Mouse (Mus musculus): ENCODE results near the gene Gm20916. TPM values are rescaled to one million over a fixed set of nuclear protein-coding genes. Genes with fewer than 3 reads are reported as not detected.
"Not testable (repeated sequence)": the region's sequence is repeated elsewhere in the genome, so short reads cannot be mapped to it uniquely, and the experiment has no call there.

Gm20916 gene
- not detected in 2 replicates for total RNA-seq (2014; fragmentation: Nextera tagmentation)
- total RNA-seq (2017), result not detected in 2 replicates
- not detected in 2 replicates for polyA plus RNA-seq (2012)

DNA sequence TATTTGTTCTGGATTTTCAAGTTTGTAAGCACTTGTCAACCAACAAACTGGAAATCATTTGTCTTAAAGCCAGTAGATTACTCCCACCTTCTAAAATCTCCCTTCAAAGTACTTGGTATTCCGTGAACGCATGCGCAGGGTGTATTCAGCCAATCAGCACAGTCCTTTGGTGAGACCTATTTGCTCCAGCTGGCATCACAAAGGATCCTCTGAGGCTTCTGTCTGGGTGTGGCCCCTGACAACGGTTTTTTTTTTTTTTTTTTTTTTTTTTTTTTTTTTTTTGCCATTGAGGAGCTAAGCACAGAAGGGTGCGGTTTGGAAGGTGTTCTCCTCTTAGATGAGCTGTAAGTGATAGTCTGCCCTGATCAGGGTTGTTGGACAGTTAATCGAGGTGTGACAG, at the start of gene Gm20916:
Gene Gm20916, plus strand, starts transcription at position 301 of the 400 bp plus-strand sequence.
- not testable (repeated sequence) for ATAC-seq (ENCODE audit: extremely low read depth, insufficient number of reproducible peaks, low FRiP score, poor library complexity, severe bottlenecking); H3K4me3 ChIP-seq (ENCODE audit: low read depth, low read length); DNase-seq (ENCODE audit: low spot score)

More for the DNA sequence above, at the start of gene Gm20916:
- H3K9me3 ChIP-seq (replicated peaks); H3K4me1 ChIP-seq (ENCODE audit: insufficient read depth, low read depth, low read length); H3K27me3 ChIP-seq (ENCODE audit: insufficient read depth, low read length); H3K36me3 ChIP-seq (replicated peaks): not testable (repeated sequence)

Other genes starting within 250 kb of the Gm20916 start
- not detected in 2 replicates for gene Gm20917, start 168.4 kb upstream of the Gm20916 start, total RNA-seq (2014; fragmentation: Nextera tagmentation)
- gene Gm20917, start 168.4 kb upstream of the Gm20916 start, total RNA-seq (2017), result not detected in 2 replicates
- not detected in 2 replicates for gene Gm20917, start 168.4 kb upstream of the Gm20916 start, polyA plus RNA-seq (2012)

Data from G1E (cell line).